Mouse (Mus musculus) forebrain, embryonic 10.5 days (tissue): ENCODE results near the gene Map3k4. TPM values are rescaled to one million over a fixed set of nuclear protein-coding genes. Genes with fewer than 3 reads are reported as not detected.

Source experiments
- DNase-seq: peaks from one replicate; pipeline ENCODE4 v3.0.0-alpha.2; 2017; ENCODE audit warnings: low spot score; ENCODE audit errors: extremely low spot score
- H3K27ac ChIP-seq: fragments of 300-500 bp; sonication (generic); 2 replicates; pipeline ENCODE4 v1.5.1; 2016; ENCODE audit warnings: mild to moderate bottlenecking
- H3K27me3 ChIP-seq: fragments of 300-500 bp; sonication (generic); 2 replicates; pipeline ENCODE4 v1.6.1; 2016; ENCODE audit warnings: mild to moderate bottlenecking; ENCODE audit not compliant: poor library complexity, severe bottlenecking
- H3K36me3 ChIP-seq: fragments of 300-500 bp; sonication (generic); replicated peaks from 2 replicates; pipeline ENCODE4 v1.6.1; 2016; ENCODE audit warnings: mild to moderate bottlenecking, moderate library complexity
- H3K4me1 ChIP-seq: fragments of 300-500 bp; sonication (generic); 2 replicates; pipeline ENCODE4 v1.6.1; 2016
- H3K4me3 ChIP-seq: fragments of 300-500 bp; sonication (generic); 2 replicates; pipeline ENCODE4 v1.5.1; 2016; ENCODE audit warnings: mild to moderate bottlenecking, moderate library complexity
- H3K9me3 ChIP-seq: fragments of 300-500 bp; sonication (generic); 2 replicates; pipeline ENCODE4 v1.6.1; 2016; ENCODE audit warnings: mild to moderate bottlenecking, moderate library complexity
- WGBS: fragments of 180-500 bp; shearing (Covaris S2); methylation state at CpG from one replicate; pipeline ENCODE4 v1.1.7; 2016; 5-methylcytosine and 5-hydroxymethylcytosine counted together
- polyA plus RNA-seq: library from polyadenylated mRNA; unstranded; fragments of >200 nt; fragmentation: Nextera tagmentation; extraction: Ambion mirVana; gene quantifications from 2 replicates; pipeline ENCODE4 v1.2.1, GENCODE M21; 2016

Gene Map3k4
- polyA plus RNA-seq, 1 experiment from 2014 or later, result 49.5 TPM

GRCm38 (mm10) chr17:12259957-12260356 is 58.6 kb downstream of the Map3k4 start:
- no peak for DNase-seq
- Histone ChIP-seq H3K4me1 (no peaks in the 10 kb centered on the region), H3K27ac (no peak overlapping the region), H3K36me3 (peaks cover 78% of the 10 kb centered on the region), H3K4me3 (no peak overlapping the region), H3K27me3 (no peaks in the 10 kb centered on the region), H3K9me3 (no peaks in the 10 kb centered on the region)
- WGBS, result 89% methylated on average over 8 of the region's 8 CpGs

- no peaks in the 10 kb centered on the region for H3K27me3 ChIP-seq
- H3K36me3 ChIP-seq, result peaks cover 88% of the 10 kb centered on the region
- no peak for DNase-seq
- H3K4me3 ChIP-seq, result no peak overlapping the region
- no peak overlapping the region for H3K27ac ChIP-seq
- H3K9me3 ChIP-seq, result peaks cover under 1% of the 10 kb centered on the region; the same call in 1 of the 2 replicates
- H3K4me1 ChIP-seq, result no peaks in the 10 kb centered on the region
- WGBS, result 82% methylated on average over 6 of the region's 6 CpGs
Measured at GRCm38 (mm10) chr17:12258517-12258916, 60.1 kb downstream of the Map3k4 start.

- Histone ChIP-seq H3K4me3 (no peak overlapping the region), H3K9me3 (peaks cover 17% of the 10 kb centered on the region), H3K36me3 (peaks cover 100% of the 10 kb centered on the region), H3K4me1 (no peaks in the 10 kb centered on the region), H3K27ac (no peak overlapping the region), H3K27me3 (no peaks in the 10 kb centered on the region)
- no peak for DNase-seq
- 96% methylated on average over 11 of the region's 11 CpGs for WGBS
Measured at GRCm38 (mm10) chr17:12256142-12256541, 62.5 kb downstream of the Map3k4 start.

- DNase-seq, result no peak
- H3K4me3 ChIP-seq, result no peak overlapping the region
- peaks cover 94% of the 10 kb centered on the region for H3K36me3 ChIP-seq
- no peaks in the 10 kb centered on the region for H3K27me3 ChIP-seq
- no peaks in the 10 kb centered on the region for H3K4me1 ChIP-seq
- H3K27ac ChIP-seq, result no peak overlapping the region
- WGBS, result 94% methylated on average over 9 of the region's 9 CpGs
- peaks cover 17% of the 10 kb centered on the region for H3K9me3 ChIP-seq
Measured at GRCm38 (mm10) chr17:12250581-12250980, 68.0 kb downstream of the Map3k4 start.

GRCm38 (mm10) chr17:12249783-12250504 is 68.7 kb downstream of the Map3k4 start:
- peaks cover 17% of the 10 kb centered on the region for H3K9me3 ChIP-seq
- peaks cover 93% of the 10 kb centered on the region for H3K36me3 ChIP-seq
- no peaks in the 10 kb centered on the region for H3K4me1 ChIP-seq
- no peak overlapping the region for H3K27ac ChIP-seq
- H3K27me3 ChIP-seq, result no peaks in the 10 kb centered on the region
- WGBS, result 96% methylated on average over 19 of the region's 19 CpGs
- no peak overlapping the region for H3K4me3 ChIP-seq
- DNase-seq, result no peak

GRCm38 (mm10) chr17:12240701-12241100 is 77.9 kb downstream of the Map3k4 start:
- DNase-seq, result no peak
- Histone ChIP-seq H3K27ac (no peak overlapping the region), H3K27me3 (no peaks in the 10 kb centered on the region), H3K4me1 (no peaks in the 10 kb centered on the region), H3K36me3 (peaks cover 83% of the 10 kb centered on the region), H3K4me3 (no peak overlapping the region), H3K9me3 (no peaks in the 10 kb centered on the region)
- 94% methylated on average over 3 of the region's 3 CpGs for WGBS

GRCm38 (mm10) chr17:12232724-12233123 is 85.9 kb downstream of the Map3k4 start:
- H3K27me3 ChIP-seq, result no peaks in the 10 kb centered on the region
- no peak overlapping the region for H3K4me3 ChIP-seq
- 96% methylated on average over 6 of the region's 6 CpGs for WGBS
- H3K9me3 ChIP-seq, result no peaks in the 10 kb centered on the region
- H3K4me1 ChIP-seq, result no peaks in the 10 kb centered on the region
- H3K27ac ChIP-seq, result no peak overlapping the region
- peaks cover 98% of the 10 kb centered on the region for H3K36me3 ChIP-seq
- no peak for DNase-seq

- H3K36me3 ChIP-seq, result peaks cover 94% of the 10 kb centered on the region
- no peak overlapping the region for H3K27ac ChIP-seq
- no peaks in the 10 kb centered on the region for H3K4me1 ChIP-seq
- no peaks in the 10 kb centered on the region for H3K27me3 ChIP-seq
- no peaks in the 10 kb centered on the region for H3K9me3 ChIP-seq
- 97% methylated on average over 7 of the region's 7 CpGs for whole genome bisulfite sequencing
- DNase-seq, result no peak
- no peak overlapping the region for H3K4me3 ChIP-seq
Measured at GRCm38 (mm10) chr17:12231087-12231486, 87.5 kb downstream of the Map3k4 start.

GRCm38 (mm10) chr17:12230167-12230566 is 88.4 kb downstream of the Map3k4 start:
- no peak overlapping the region for H3K27ac ChIP-seq
- H3K27me3 ChIP-seq, result no peaks in the 10 kb centered on the region
- H3K36me3 ChIP-seq, result peaks cover 86% of the 10 kb centered on the region
- H3K4me3 ChIP-seq, result no peak overlapping the region
- 90% methylated on average over 6 of the region's 6 CpGs for whole genome bisulfite sequencing
- DNase-seq, result no peak
- H3K4me1 ChIP-seq, result no peaks in the 10 kb centered on the region
- no peaks in the 10 kb centered on the region for H3K9me3 ChIP-seq

GRCm38 (mm10) chr17:12229756-12230155 is 88.8 kb downstream of the Map3k4 start:
- Histone ChIP-seq H3K27ac (no peak overlapping the region), H3K9me3 (no peaks in the 10 kb centered on the region), H3K4me3 (no peak overlapping the region), H3K27me3 (no peaks in the 10 kb centered on the region), H3K36me3 (peaks cover 83% of the 10 kb centered on the region), H3K4me1 (no peaks in the 10 kb centered on the region)
- DNase-seq, result no peak
- WGBS, result 96% methylated on average over 9 of the region's 9 CpGs

- Histone ChIP-seq H3K36me3 (peaks cover 80% of the 10 kb centered on the region), H3K27me3 (no peaks in the 10 kb centered on the region), H3K4me1 (0 out of 2 replicates have a peak, but pooled peaks cover 5% of the 10 kb centered on the region), H3K4me3 (no peak overlapping the region), H3K27ac (no peak overlapping the region), H3K9me3 (no peaks in the 10 kb centered on the region)
- 95% methylated on average over 7 of the region's 7 CpGs for WGBS
- no peak for DNase-seq
Measured at GRCm38 (mm10) chr17:12228471-12228870, 90.1 kb downstream of the Map3k4 start.

- H3K27me3 ChIP-seq, result no peaks in the 10 kb centered on the region
- 0 out of 2 replicates have a peak, but pooled peaks cover 5% of the 10 kb centered on the region for H3K4me1 ChIP-seq
- H3K27ac ChIP-seq, result no peak overlapping the region
- H3K4me3 ChIP-seq, result no peak overlapping the region
- H3K9me3 ChIP-seq, result no peaks in the 10 kb centered on the region
- 94% methylated on average over 10 of the region's 10 CpGs for WGBS
- peaks cover 76% of the 10 kb centered on the region for H3K36me3 ChIP-seq
- DNase-seq, result no peak
Measured at GRCm38 (mm10) chr17:12228001-12228400, 90.6 kb downstream of the Map3k4 start.

- no peaks in the 10 kb centered on the region for H3K27me3 ChIP-seq
- WGBS, result 67% methylated on average over 12 of the region's 12 CpGs
- H3K4me3 ChIP-seq, result no peak overlapping the region
- H3K27ac ChIP-seq, result no peak overlapping the region
- no peak for DNase-seq
- H3K36me3 ChIP-seq, result peaks cover 76% of the 10 kb centered on the region
- 0 out of 2 replicates have a peak, but pooled peaks cover 5% of the 10 kb centered on the region for H3K4me1 ChIP-seq
- no peaks in the 10 kb centered on the region for H3K9me3 ChIP-seq
Measured at GRCm38 (mm10) chr17:12226551-12226950, 92.0 kb downstream of the Map3k4 start.
